Mouse (Mus musculus): ENCODE data around the gene Pvr. TPM values are rescaled to one million over a fixed set of nuclear protein-coding genes. Genes with fewer than 3 reads are reported as not detected.

Pvr gene
- polyA plus RNA-seq, 1 experiment, result 13.0 TPM

DNA sequence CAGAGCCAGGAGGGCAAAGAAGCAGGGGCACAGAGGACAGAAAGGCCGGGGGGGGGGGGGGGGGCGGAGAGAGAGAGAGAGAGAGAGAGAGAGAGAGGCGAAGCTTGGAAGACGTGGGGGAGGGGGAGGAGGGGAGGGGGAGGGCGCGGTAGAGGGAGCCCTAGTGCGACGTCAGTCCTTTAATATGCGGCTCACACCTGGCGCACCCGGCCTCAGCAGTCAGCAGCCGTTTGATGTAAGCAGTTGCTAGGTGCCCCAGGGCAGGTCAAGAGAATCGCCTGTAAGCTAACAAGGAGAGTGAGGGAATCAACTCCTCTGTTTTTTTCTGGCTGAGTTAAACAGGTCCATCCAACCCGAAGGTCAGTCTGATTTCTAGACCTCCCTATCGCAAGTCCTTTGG lies 2.8 kb upstream of the Pvr start:
- TF ChIP-seq POLR2A (IDR thresholded peaks at IDR 0.05; ENCODE audit: borderline replicate concordance, low read depth, low read length) (no peak), CTCF (IDR thresholded peaks at IDR 0.05; ENCODE audit: low read depth, low read length) (no peak)
- Histone ChIP-seq H3K4me1 (ENCODE audit: control insufficient read depth, insufficient read depth, low read length) (peaks cover 46% of the 10 kb centered on the region), H3K4me3 (ENCODE audit: insufficient read depth, low read length) (no peak overlapping the region), H3K27ac (ENCODE audit: insufficient read depth, low read depth, low read length) (no peak overlapping the region)

- Histone ChIP-seq H3K4me1 (ENCODE audit: control insufficient read depth, insufficient read depth, low read length) (peaks cover 42% of the 10 kb centered on the region), H3K27ac (ENCODE audit: insufficient read depth, low read depth, low read length) (no peak overlapping the region)
- TF ChIP-seq POLR2A (IDR thresholded peaks at IDR 0.05; ENCODE audit: borderline replicate concordance, low read depth, low read length), result no peak
- TF ChIP-seq CTCF (IDR thresholded peaks at IDR 0.05; ENCODE audit: low read depth, low read length), result no peak
Measured at GRCm38 (mm10) chr7:19923354-19923753, 2.4 kb upstream of the Pvr start.

DNA sequence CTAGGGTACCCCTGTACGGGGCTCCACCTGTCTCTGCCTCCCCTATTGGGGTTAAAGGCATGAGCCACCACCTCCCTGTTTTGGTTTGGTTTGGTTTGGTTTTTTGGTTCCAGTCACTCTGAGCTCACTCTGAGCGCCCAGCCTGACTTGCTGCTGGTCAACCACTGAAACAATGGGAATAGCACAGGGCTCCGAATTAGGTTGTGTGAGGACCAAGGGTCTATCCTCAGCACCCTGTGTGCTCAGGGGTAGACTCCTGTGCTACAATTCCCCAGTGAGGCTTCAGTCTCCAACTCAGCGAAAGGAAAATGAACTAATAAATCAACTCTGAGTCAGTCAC lies 824 bp downstream of the Pvr start:
- Histone ChIP-seq H3K27ac (ENCODE audit: insufficient read depth, low read depth, low read length) (peak overlapping the region; percentile 50; the same call in 1 of the 2 replicates), H3K4me3 (ENCODE audit: insufficient read depth, low read length) (peak overlapping the region; percentile 70), H3K4me1 (ENCODE audit: control insufficient read depth, insufficient read depth, low read length) (peaks cover 22% of the 10 kb centered on the region)
- TF ChIP-seq POLR2A (IDR thresholded peaks at IDR 0.05; ENCODE audit: borderline replicate concordance, low read depth, low read length) (no peak), CTCF (IDR thresholded peaks at IDR 0.05; ENCODE audit: low read depth, low read length) (no peak)

More at GRCm38 (mm10) chr7:19923354-19923753, 2.4 kb upstream of the Pvr start:
- no peak overlapping the region for H3K4me3 ChIP-seq (ENCODE audit: insufficient read depth, low read length)

DNA sequence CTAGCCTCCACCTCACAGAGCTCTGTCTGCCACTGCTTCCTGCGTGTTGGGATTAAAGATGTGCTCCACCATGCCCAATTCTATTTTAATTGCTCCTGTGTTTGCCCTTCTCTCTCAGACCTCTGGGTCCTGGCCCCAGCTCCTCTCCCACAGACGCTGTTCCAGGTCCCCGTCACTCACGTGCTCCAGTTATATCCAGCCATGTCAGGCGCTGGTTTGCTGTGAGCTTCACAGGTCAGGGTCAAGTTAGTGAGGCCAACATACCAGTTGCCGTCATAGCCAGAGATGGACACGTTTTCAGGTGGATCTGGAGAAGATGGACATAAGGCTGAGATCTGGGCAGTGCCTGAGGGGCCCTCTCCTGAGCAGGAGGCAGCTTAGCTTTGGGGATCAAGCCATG lies 6.4 kb downstream of the Pvr start:
- peaks cover 2% of the 10 kb centered on the region; the same call in 1 of the 2 replicates for H3K4me1 ChIP-seq (ENCODE audit: control insufficient read depth, insufficient read depth, low read length)
- H3K27ac ChIP-seq (ENCODE audit: insufficient read depth, low read depth, low read length), result no peak overlapping the region
- H3K4me3 ChIP-seq (ENCODE audit: insufficient read depth, low read length), result no peak overlapping the region
- TF ChIP-seq CTCF (IDR thresholded peaks at IDR 0.05; ENCODE audit: low read depth, low read length) (no peak), POLR2A (IDR thresholded peaks at IDR 0.05; ENCODE audit: borderline replicate concordance, low read depth, low read length) (no peak)

DNA sequence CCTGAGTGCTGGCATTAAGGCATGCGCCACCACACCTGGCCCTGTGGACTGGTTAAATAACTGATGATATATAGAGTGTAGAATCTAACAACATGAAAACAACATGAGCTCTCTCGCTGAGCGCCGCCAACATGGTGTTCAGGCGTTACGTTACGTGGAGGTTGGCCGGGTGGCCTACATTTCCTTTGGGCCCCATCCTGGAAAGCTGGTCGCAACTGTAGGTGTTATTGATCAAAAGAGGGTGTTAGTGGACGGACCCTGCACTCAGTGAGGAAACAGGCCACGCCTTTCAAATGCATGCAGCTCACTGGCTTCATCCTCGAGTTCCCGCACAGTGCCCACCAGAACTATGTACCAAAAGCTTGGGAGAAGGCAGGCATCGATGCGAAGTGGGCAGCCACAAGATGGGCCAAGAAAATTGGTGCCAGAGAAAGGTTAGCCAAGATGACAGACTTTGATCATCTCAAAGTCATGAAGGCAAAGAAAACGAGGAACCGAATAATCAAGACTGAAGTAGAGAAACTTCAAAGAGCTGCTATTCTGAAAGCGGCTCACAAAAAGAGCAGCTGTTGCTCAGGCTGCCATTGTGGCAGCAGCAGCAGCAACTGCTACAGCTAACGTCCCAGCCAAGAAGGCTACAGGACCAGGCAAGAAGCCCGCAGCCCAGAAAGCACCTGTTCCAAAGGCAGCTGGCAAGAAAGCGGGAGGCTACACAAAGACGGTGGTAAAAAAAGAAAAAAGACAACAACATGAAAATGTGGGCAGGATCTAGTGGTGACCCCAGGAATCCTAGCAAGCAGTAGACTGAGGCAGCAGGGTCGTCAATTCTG lies 9.1 kb downstream of the Pvr start:
- H3K4me3 ChIP-seq (ENCODE audit: insufficient read depth, low read length), result no peak overlapping the region
- H3K27ac ChIP-seq (ENCODE audit: insufficient read depth, low read depth, low read length), result no peak overlapping the region
- no peak for TF ChIP-seq POLR2A (IDR thresholded peaks at IDR 0.05; ENCODE audit: borderline replicate concordance, low read depth, low read length)
- TF ChIP-seq CTCF (IDR thresholded peaks at IDR 0.05; ENCODE audit: low read depth, low read length), result no peak
- peaks cover 2% of the 10 kb centered on the region; the same call in 1 of the 2 replicates for H3K4me1 ChIP-seq (ENCODE audit: control insufficient read depth, insufficient read depth, low read length)

DNA sequence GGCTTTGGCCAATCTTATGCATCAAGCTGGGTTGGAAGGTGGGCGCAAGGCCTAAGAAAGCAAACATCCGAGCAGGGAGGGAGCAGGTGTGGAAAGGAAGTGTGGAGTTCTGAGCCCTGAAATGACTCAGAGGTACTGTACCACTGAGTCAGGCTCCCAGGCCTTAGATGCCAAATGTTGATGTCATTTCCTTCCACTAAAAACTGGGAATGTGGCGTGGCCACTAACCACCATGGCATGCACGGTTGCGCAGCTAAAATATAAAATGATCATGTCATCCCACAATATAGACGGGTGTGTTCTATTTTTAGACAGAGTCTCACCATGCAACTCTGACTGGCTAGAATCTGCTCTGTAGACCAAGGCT lies 9.7 kb downstream of the Pvr start:
- no peak overlapping the region for H3K4me3 ChIP-seq (ENCODE audit: insufficient read depth, low read length)
- peaks cover 2% of the 10 kb centered on the region; the same call in 1 of the 2 replicates for H3K4me1 ChIP-seq (ENCODE audit: control insufficient read depth, insufficient read depth, low read length)
- no peak overlapping the region for H3K27ac ChIP-seq (ENCODE audit: insufficient read depth, low read depth, low read length)
- no peak for TF ChIP-seq CTCF (IDR thresholded peaks at IDR 0.05; ENCODE audit: low read depth, low read length)
- no peak for TF ChIP-seq POLR2A (IDR thresholded peaks at IDR 0.05; ENCODE audit: borderline replicate concordance, low read depth, low read length)

GRCm38 (mm10) chr7:19910421-19911291 lies 10.3 kb downstream of the Pvr start:
- no peak for TF ChIP-seq POLR2A (IDR thresholded peaks at IDR 0.05; ENCODE audit: borderline replicate concordance, low read depth, low read length)
- TF ChIP-seq CTCF (IDR thresholded peaks at IDR 0.05; ENCODE audit: low read depth, low read length), result peak; percentile 67
- Histone ChIP-seq H3K4me3 (ENCODE audit: insufficient read depth, low read length) (no peak overlapping the region), H3K27ac (ENCODE audit: insufficient read depth, low read depth, low read length) (no peak overlapping the region), H3K4me1 (ENCODE audit: control insufficient read depth, insufficient read depth, low read length) (peaks cover 2% of the 10 kb centered on the region; the same call in 1 of the 2 replicates)

GRCm38 (mm10) chr7:19889881-19890280 lies 31.1 kb downstream of the Pvr start:
- TF ChIP-seq CTCF (IDR thresholded peaks at IDR 0.05; ENCODE audit: low read depth, low read length) (peak; percentile 83), POLR2A (IDR thresholded peaks at IDR 0.05; ENCODE audit: borderline replicate concordance, low read depth, low read length) (no peak)
- Histone ChIP-seq H3K4me1 (ENCODE audit: control insufficient read depth, insufficient read depth, low read length) (peaks cover 14% of the 10 kb centered on the region), H3K27ac (ENCODE audit: insufficient read depth, low read depth, low read length) (no peak overlapping the region), H3K4me3 (ENCODE audit: insufficient read depth, low read length) (no peak overlapping the region)

DNA sequence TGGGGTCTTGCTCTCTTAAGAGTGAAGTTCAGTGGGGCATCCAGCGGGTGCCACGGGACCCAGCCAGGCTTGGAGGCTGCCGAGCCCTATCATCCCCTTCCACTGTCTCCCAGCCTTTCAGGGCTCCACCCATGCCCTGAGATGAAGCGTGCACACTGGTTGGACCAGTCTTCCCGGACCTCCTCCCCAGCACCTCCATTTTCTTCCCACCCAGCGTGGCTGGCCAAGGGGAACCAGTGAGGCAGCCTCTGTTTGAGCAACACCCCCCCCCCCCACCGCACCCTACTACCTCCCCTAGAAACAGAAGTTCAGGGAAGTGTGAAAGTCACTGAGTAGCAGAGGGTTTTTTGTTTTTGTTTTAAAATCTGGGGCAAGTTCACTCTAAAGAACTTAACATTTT lies 33.1 kb downstream of the Pvr start, which contains the start of gene Ceacam19:
Gene Ceacam19, minus strand, starts transcription at position 117 of the 400 bp plus-strand sequence.
- Histone ChIP-seq H3K27ac (ENCODE audit: insufficient read depth, low read depth, low read length) (no peak within 1 kb of the TSS), H3K4me3 (ENCODE audit: insufficient read depth, low read length) (no peak within 1 kb of the TSS), H3K4me1 (ENCODE audit: control insufficient read depth, insufficient read depth, low read length) (peaks cover 14% of the 10 kb centered on the region)
- TF ChIP-seq CTCF (IDR thresholded peaks at IDR 0.05; ENCODE audit: low read depth, low read length) (no peak), POLR2A (IDR thresholded peaks at IDR 0.05; ENCODE audit: borderline replicate concordance, low read depth, low read length) (no peak)

Data from bone marrow macrophage, adult 2 months (primary cell).